Mouse (Mus musculus) small intestine, adult 2 months (tissue): ENCODE measurements at regions not wholly inside any gene's neighbourhood (a gene's known extent, or its start where the extent isn't known, plus 50 kb on each side); places are given as distances from the start of the nearest gene placed in this dataset.

Experiments
- CTCF ChIP-seq: fragments of 200-500 bp; IDR thresholded peaks from 2 replicates; pipeline ENCODE4 v1.5.1; 2012; ENCODE audit warnings: low read depth, mild to moderate bottlenecking, control low read depth, inconsistent platforms, low read length, moderate library complexity, mixed read lengths; ENCODE audit not compliant: insufficient replicate concordance, insufficient read length; ENCODE audit errors: extremely low read depth
- POLR2A ChIP-seq: fragments of 200-500 bp; IDR thresholded peaks from 2 replicates; pipeline ENCODE4 v1.6.1; 2012; ENCODE audit warnings: low read depth, mild to moderate bottlenecking, control low read depth, inconsistent platforms, low read length, moderate library complexity

DNA sequence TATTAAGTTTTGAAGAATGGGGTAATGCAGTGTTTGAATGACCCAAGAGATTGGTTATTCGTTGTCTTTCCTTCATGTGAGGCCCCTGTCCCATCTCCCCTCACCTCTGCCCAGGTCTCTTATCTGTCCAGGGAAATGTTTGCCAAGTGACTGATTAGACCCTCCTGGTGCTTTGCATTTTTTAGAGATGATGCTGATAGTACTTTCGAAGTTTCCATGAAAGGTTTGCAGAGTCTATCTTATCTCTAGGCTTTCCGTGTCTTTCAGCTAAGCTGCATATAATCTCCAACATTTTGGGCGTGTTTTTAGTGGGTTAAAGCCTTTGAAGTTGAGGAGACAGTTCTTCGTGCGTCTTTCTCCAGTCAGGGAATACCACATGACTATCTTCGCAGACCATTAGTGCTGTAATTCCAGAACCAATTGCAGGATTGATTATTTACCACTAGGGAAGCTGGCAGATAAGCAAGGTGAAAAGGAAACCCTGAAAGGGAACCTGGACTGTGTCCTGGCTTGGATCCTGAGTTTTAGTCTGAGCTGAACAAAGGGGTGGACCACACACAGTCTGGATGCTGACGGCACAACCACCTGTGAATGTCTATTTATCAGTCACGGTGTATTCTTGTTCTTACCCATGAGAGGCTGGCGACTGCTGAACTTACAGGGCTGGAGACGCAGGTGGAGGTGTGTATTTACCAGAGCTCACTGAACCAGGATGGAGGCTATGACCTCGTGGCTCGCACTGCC, 180.9 kb downstream of the Tmx1 start:
- no peak for TF ChIP-seq CTCF
- TF ChIP-seq POLR2A: no peak
